Mouse (Mus musculus): Measurements from ENCODE around the gene Scgb2b11.
"Not testable (repeated sequence)": the region's sequence is repeated elsewhere in the genome, so short reads cannot be mapped to it uniquely, and the experiment has no call there.

Scgb2b11 gene

DNA sequence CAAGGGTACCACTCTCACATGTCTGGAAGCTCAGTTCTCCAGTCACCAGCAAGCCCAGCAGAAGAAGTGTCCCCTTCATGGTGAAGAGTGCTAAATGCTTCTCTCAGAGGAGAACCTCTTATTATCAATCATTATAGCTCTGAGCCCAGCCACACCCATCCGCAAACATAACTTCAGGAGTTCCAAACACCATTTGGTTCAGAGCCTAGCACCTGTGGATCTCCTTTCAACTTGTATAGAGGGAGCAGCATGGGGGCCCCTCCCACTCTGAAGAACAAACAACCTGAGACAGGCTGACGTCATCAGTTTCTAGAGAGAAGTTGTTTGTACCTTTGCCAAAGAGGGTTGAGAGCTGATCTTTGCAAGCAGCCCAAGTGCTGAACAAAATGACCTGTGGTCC is at the start of gene Scgb2b11:
Scgb2b11 (minus strand) TSS at position 101 of the 400 bp plus-strand sequence.
- not testable (repeated sequence) for DNase-seq (ENCODE audit: low spot score in 2 of 2)

DNA sequence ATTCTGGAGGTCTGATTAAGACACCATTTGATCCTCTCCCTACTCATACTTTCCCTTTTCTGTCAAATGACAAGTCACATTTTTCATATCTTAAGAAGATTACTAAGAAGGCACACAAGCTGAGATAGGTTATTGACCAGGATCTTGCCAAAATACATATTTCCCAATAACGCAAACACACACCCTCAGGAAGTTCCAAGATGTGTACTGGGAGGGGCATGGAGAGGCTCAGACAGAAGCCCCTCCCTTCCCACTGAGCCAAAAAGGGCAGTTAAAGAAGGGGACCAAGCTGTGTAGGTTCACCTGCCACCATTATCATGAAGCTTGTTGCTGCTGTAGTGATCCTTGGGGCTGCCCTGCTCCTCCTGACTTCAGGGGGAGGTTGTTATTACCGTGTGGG is 11.6 kb upstream of the Scgb2b11 start, which contains the start of gene Scgb1b11:
Scgb1b11 (plus strand) TSS at position 301 of the 400 bp plus-strand sequence.
- not testable (repeated sequence) for DNase-seq (ENCODE audit: low spot score in 2 of 2)

Data from left cerebral cortex, adult 9 months (tissue).